Mouse (Mus musculus) intestine, embryonic 16.5 days (tissue): ENCODE measurements around the gene Cpne9. TPM values are rescaled to one million over a fixed set of nuclear protein-coding genes. Genes with fewer than 3 reads are reported as not detected.

Experiments
- ATAC-seq: fragments of 200-750 bp; cut with Nextera tagmentation; 2 replicates; pipeline ENCODE4 v1.8.0; 2017; ENCODE audit warnings: moderate TSS enrichment, moderate library complexity
- H3K27ac ChIP-seq: fragments of 300-500 bp; sonication (generic); 2 replicates; pipeline ENCODE4 v1.5.1; 2014; ENCODE audit warnings: mild to moderate bottlenecking, low read length
- H3K27me3 ChIP-seq: fragments of 300-500 bp; sonication (generic); replicated peaks from 2 replicates; pipeline ENCODE4 v1.6.1; 2014; ENCODE audit warnings: low read length, control low read depth, mixed read lengths; ENCODE audit not compliant: control insufficient read depth, insufficient read depth
- H3K36me3 ChIP-seq: fragments of 300-500 bp; sonication (generic); 2 replicates; pipeline ENCODE4 v1.6.1; 2014; ENCODE audit warnings: low read length, control low read depth; ENCODE audit not compliant: control insufficient read depth, insufficient read depth
- H3K4me1 ChIP-seq: fragments of 300-500 bp; sonication (generic); 2 replicates; pipeline ENCODE4 v1.6.1; 2014; ENCODE audit warnings: low read length, control low read depth, mixed read lengths; ENCODE audit not compliant: control insufficient read depth, insufficient read depth
- H3K4me2 ChIP-seq: fragments of 300-500 bp; sonication (generic); 2 replicates; pipeline ENCODE4 v1.6.1; 2014; ENCODE audit warnings: low read depth, low read length, control low read depth
- H3K4me3 ChIP-seq: fragments of 300-500 bp; sonication (generic); 2 replicates; pipeline ENCODE4 v1.5.1; 2014; ENCODE audit warnings: mild to moderate bottlenecking, low read length
- H3K9ac ChIP-seq: fragments of 300-500 bp; sonication (generic); 2 replicates; pipeline ENCODE4 v1.6.1; 2014; ENCODE audit warnings: low read depth, low read length
- H3K9me3 ChIP-seq: fragments of 300-500 bp; sonication (generic); 2 replicates; pipeline ENCODE4 v1.6.1; 2016; ENCODE audit warnings: low read length, control low read depth; ENCODE audit not compliant: control insufficient read depth
- WGBS: fragments of 180-500 bp; shearing (Covaris S2); extraction: QIAGEN DNeasy Blood & Tissue Kit; methylation state at CpG from one replicate; pipeline ENCODE4 v1.1.7; 2014; 5-methylcytosine and 5-hydroxymethylcytosine counted together
- polyA plus RNA-seq: library from polyadenylated mRNA; unstranded; fragments of >200 nt; fragmentation: Nextera tagmentation; extraction: Ambion mirVana; gene quantifications from 2 replicates; pipeline ENCODE4 v1.2.1, GENCODE M21; 2015

Gene Cpne9
- polyA plus RNA-seq, 1 experiment from 2014 or later: not detected

GRCm38 (mm10) chr6:113283500-113283899 lies 1.4 kb downstream of the Cpne9 start:
- H3K36me3 ChIP-seq: no peaks in the 10 kb centered on the region
- H3K27me3 ChIP-seq: peaks cover 26% of the 10 kb centered on the region
- no peak overlapping the region for H3K27ac ChIP-seq
- no peaks in the 10 kb centered on the region for H3K9me3 ChIP-seq
- 10% methylated on average over 6 of the region's 6 CpGs for WGBS
- H3K9ac ChIP-seq: no peak overlapping the region
- H3K4me2 ChIP-seq: peak overlapping the region; percentile 13; the same call in 1 of the 2 replicates
- no peak for ATAC-seq
- H3K4me3 ChIP-seq: no peak overlapping the region
- H3K4me1 ChIP-seq: no peaks in the 10 kb centered on the region; the same call in 1 of the 2 replicates

DNA sequence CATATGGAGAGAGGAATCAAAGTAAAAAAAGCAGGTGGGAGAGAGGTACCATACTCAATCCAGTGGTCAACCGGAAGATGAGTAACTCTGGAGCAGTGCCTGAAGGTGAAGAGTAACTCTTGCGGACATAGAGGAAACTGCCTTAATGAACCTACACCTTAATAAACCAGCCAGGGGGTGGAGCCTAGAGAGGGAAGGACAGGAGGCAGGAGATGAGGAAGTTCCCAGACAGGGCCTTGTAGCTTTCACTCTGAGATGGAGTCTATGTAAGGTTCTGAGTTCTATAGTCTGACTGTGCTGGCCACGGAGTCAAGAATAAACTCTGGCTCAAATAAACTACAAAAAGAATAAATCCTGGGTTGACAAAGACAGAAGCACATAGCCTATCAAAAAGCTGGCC lies 2.8 kb downstream of the Cpne9 start:
- no peak overlapping the region for H3K27ac ChIP-seq
- no peaks in the 10 kb centered on the region for H3K36me3 ChIP-seq
- H3K9me3 ChIP-seq: no peaks in the 10 kb centered on the region
- WGBS: 71% methylated on average over 3 of the region's 3 CpGs
- H3K4me1 ChIP-seq: no peaks in the 10 kb centered on the region; the same call in 1 of the 2 replicates
- no peak overlapping the region for H3K4me2 ChIP-seq
- ATAC-seq: no peak
- H3K4me3 ChIP-seq: no peak overlapping the region
- no peak overlapping the region for H3K9ac ChIP-seq
- peaks cover 26% of the 10 kb centered on the region for H3K27me3 ChIP-seq

DNA sequence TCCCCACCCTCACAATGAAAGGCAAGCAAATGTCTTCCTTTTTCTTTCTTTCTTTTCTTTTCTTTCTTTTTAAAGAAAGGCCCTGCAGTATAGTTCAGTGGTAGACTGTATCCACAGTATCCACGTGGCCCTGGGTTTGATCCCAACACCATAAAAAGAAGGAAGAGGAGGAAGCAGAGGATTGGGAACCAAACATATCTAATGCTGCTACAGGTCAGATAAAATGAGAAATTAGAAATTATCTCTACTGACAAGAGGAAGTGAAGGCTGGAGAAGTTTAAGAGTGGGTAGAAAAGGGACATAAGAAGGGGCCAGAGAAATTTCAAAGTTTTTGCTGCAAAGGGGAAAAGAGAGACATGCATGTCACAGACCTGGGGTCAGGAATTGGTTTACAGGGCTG lies 4.2 kb downstream of the Cpne9 start:
- Histone ChIP-seq H3K9me3 (no peaks in the 10 kb centered on the region), H3K27ac (no peak overlapping the region), H3K4me2 (no peak overlapping the region)

GRCm38 (mm10) chr6:113287236-113287635 lies 5.1 kb downstream of the Cpne9 start:
- no peaks in the 10 kb centered on the region for H3K9me3 ChIP-seq
- peaks cover 20% of the 10 kb centered on the region for H3K27me3 ChIP-seq
- H3K4me1 ChIP-seq: no peaks in the 10 kb centered on the region
- H3K27ac ChIP-seq: no peak overlapping the region
- H3K4me3 ChIP-seq: no peak overlapping the region
- no peaks in the 10 kb centered on the region for H3K36me3 ChIP-seq
- WGBS: 64% methylated on average over 4 of the region's 4 CpGs
- no peak overlapping the region for H3K4me2 ChIP-seq
- H3K9ac ChIP-seq: no peak overlapping the region
- no peak for ATAC-seq

More for the DNA sequence above, 4.2 kb downstream of the Cpne9 start:
- no peak overlapping the region for H3K4me3 ChIP-seq
- no peaks in the 10 kb centered on the region; the same call in 1 of the 2 replicates for H3K4me1 ChIP-seq
- ATAC-seq: no peak
- WGBS: 77% methylated on average over 1 of the region's 1 CpGs
- no peaks in the 10 kb centered on the region for H3K36me3 ChIP-seq
- no peak overlapping the region for H3K9ac ChIP-seq
- H3K27me3 ChIP-seq: peaks cover 26% of the 10 kb centered on the region

GRCm38 (mm10) chr6:113289346-113289745 lies 7.2 kb downstream of the Cpne9 start:
- H3K9ac ChIP-seq: no peak overlapping the region
- no peaks in the 10 kb centered on the region for H3K4me1 ChIP-seq
- no peak for ATAC-seq
- H3K4me2 ChIP-seq: no peak overlapping the region
- H3K27ac ChIP-seq: no peak overlapping the region
- no peak overlapping the region for H3K4me3 ChIP-seq
- WGBS: 89% methylated on average over 15 of the region's 15 CpGs
- H3K27me3 ChIP-seq: peaks cover 2% of the 10 kb centered on the region; the same call in 1 of the 2 replicates
- no peaks in the 10 kb centered on the region for H3K36me3 ChIP-seq
- H3K9me3 ChIP-seq: no peaks in the 10 kb centered on the region

- Histone ChIP-seq H3K4me2 (no peak overlapping the region), H3K9me3 (no peaks in the 10 kb centered on the region), H3K36me3 (no peaks in the 10 kb centered on the region), H3K4me1 (no peaks in the 10 kb centered on the region), H3K27me3 (no peaks in the 10 kb centered on the region), H3K9ac (no peak overlapping the region), H3K27ac (no peak overlapping the region), H3K4me3 (no peak overlapping the region)
- WGBS: 74% methylated on average over 6 of the region's 6 CpGs
- ATAC-seq: no peak
These were observed 8.2 kb downstream of the Cpne9 start for GRCm38 (mm10) chr6:113290346-113290745.

DNA sequence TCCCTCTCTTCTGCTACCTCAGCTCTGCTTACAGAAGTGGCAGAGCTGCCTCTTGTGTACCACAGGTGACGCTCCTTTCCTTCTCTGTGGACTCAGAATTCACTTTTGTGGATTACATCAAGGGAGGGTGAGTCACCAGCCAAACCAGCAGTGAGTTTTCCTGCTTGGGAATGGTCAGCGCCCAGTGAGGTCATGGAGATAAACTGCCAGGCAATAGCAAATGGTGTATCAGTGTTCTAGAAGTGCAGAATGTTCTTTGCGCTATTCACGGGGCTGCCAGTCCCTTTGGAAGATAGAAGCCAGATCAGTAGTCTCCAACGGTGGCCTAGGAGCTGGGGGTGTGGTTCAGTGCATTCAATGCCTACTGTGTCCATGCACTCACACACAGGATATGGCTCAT lies 10.8 kb downstream of the Cpne9 start:
- Histone ChIP-seq H3K4me1 (no peaks in the 10 kb centered on the region), H3K9me3 (no peaks in the 10 kb centered on the region), H3K9ac (no peak overlapping the region), H3K27ac (no peak overlapping the region), H3K4me2 (no peak overlapping the region), H3K4me3 (no peak overlapping the region), H3K36me3 (no peaks in the 10 kb centered on the region), H3K27me3 (no peaks in the 10 kb centered on the region)
- ATAC-seq: no peak
- 61% methylated on average over 5 of the region's 5 CpGs for WGBS

DNA sequence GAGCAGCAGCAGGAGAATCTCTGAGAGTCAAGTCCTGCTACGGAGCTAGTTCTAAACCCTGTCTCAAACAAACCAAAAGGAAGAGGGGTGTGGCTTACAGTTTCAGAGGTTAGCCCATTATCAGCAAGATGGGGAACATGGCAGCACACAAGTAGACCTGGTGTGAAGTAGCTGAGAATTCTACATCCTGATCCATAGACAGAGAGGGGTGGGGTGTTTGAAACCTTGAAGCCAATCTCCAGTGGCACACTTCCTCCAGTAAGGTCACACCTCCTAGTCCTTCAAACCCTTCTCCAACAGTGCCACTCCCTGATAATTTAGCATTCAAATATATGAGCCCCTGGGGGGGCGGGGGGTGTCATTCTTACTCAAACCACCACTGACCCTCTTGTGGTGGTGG lies 13.9 kb downstream of the Cpne9 start:
- ATAC-seq: no peak
- H3K4me2 ChIP-seq: no peak overlapping the region
- no peaks in the 10 kb centered on the region for H3K9me3 ChIP-seq
- H3K27me3 ChIP-seq: no peaks in the 10 kb centered on the region
- no peak overlapping the region for H3K27ac ChIP-seq
- no peaks in the 10 kb centered on the region for H3K4me1 ChIP-seq
- 79% methylated on average over 2 of the region's 2 CpGs for WGBS
- no peak overlapping the region for H3K4me3 ChIP-seq
- no peaks in the 10 kb centered on the region for H3K36me3 ChIP-seq
- no peak overlapping the region for H3K9ac ChIP-seq

GRCm38 (mm10) chr6:113296639-113297038 lies 14.5 kb downstream of the Cpne9 start:
- no peak overlapping the region for H3K4me2 ChIP-seq
- H3K4me1 ChIP-seq: no peaks in the 10 kb centered on the region
- no peaks in the 10 kb centered on the region for H3K36me3 ChIP-seq
- no peak for ATAC-seq
- H3K27ac ChIP-seq: no peak overlapping the region
- no peak overlapping the region for H3K4me3 ChIP-seq
- H3K9ac ChIP-seq: no peak overlapping the region
- WGBS: 65% methylated on average over 4 of the region's 4 CpGs
- H3K9me3 ChIP-seq: no peaks in the 10 kb centered on the region
- H3K27me3 ChIP-seq: no peaks in the 10 kb centered on the region

GRCm38 (mm10) chr6:113301350-113301749 lies 19.2 kb downstream of the Cpne9 start:
- ATAC-seq: no peak
- H3K27ac ChIP-seq: no peak overlapping the region
- no peak overlapping the region for H3K4me3 ChIP-seq
- H3K36me3 ChIP-seq: no peaks in the 10 kb centered on the region
- no peaks in the 10 kb centered on the region for H3K27me3 ChIP-seq
- H3K9me3 ChIP-seq: no peaks in the 10 kb centered on the region
- H3K9ac ChIP-seq: no peak overlapping the region
- WGBS: 76% methylated on average over 5 of the region's 5 CpGs
- no peak overlapping the region for H3K4me2 ChIP-seq
- H3K4me1 ChIP-seq: no peaks in the 10 kb centered on the region; the same call in 1 of the 2 replicates
